Mouse (Mus musculus) brain, embryonic 14.5 days (tissue): ENCODE results near the gene Ywhae.

Experiments used
- CTCF ChIP-seq: fragments of 200-500 bp; IDR thresholded peaks from 2 replicates; pipeline ENCODE4 v1.5.1; 2012; ENCODE audit warnings: inconsistent platforms, mild to moderate bottlenecking, moderate library complexity, borderline replicate concordance; ENCODE audit not compliant: insufficient read depth, insufficient read length; ENCODE audit errors: extremely low read depth
- POLR2A ChIP-seq: fragments of 200-500 bp; IDR thresholded peaks from 2 replicates; pipeline ENCODE4 v1.6.1; 2012; ENCODE audit warnings: mild to moderate bottlenecking, inconsistent platforms, borderline replicate concordance; ENCODE audit not compliant: poor library complexity, insufficient read depth, insufficient read length, severe bottlenecking; ENCODE audit errors: extremely low read depth

GRCm38 (mm10) chr11:75736978-75737377 is 4.3 kb downstream of the Ywhae start:
- TF ChIP-seq CTCF = no peak
- TF ChIP-seq POLR2A = no peak
